Mouse (Mus musculus): ENCODE results near the gene 2010300C02Rik.
"Not testable (repeated sequence)": the region's sequence is repeated elsewhere in the genome, so short reads cannot be mapped to it uniquely, and the experiment has no call there.

Gene 2010300C02Rik

DNA sequence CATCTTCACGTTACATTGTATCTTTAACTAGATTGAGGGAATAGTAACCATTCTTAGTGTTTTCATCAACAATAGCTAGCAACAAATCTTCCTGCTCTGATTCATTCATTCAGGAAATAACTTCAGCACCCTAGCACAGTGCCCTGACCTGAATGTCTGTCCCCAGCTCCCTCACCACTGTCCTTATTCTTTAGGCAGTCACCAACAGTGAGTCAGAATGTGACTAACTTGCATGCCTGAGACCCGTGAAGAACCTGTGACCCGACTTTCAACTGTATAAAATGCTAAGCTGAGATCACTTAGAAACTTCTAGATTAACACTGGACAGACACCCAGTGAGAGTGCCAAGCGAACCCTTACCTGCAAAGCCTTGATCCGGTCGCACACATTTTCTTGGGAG, 88.4 kb downstream of the 2010300C02Rik start:
- in situ Hi-C loops (cut with MboI, MseI): loop anchor here (5.0 kb wide), 4 partner anchors 74 to 359 kb away; no protein-coding TSS in a partner anchor

DNA sequence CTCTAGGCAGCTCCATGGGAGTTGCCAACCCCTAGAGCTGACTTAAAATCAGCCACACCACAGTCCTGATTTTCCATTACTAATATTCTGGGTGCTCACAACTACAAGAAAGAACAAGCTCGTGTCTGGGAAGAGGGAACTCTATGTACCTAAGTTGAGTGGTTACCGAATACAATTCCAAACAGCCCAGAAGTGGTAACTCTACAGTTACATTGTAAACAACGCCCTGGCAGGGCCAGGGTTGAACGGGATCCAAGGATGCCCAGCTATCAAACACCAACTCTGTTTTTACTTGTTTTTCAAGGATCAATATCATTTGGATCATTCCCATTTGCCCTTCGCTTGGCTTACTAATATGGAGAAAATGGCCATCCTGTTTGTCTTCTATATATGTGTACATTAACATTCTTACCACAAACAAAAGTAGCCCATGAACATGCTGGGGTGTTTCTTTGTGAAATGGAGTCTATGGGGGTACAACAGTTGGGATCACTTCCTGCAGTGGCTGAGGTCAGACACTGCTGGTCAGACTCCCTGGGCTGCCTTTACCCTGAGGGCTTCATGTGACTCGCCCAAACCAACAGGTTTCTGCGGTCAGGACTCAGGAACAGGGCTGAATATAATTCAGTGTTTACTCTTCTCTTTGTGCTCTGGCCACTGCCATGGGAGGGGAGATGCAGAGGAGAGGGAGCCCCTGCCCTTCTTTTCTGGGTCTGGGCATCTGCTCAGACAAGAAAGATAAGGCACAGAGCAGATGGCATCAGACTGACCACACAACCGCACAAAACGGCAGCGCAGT, 89.3 kb downstream of the 2010300C02Rik start:
- in situ Hi-C loops (cut with MboI, MseI): loop anchor here (5.0 kb wide), 4 partner anchors 73 to 358 kb away; no protein-coding TSS in a partner anchor

DNA sequence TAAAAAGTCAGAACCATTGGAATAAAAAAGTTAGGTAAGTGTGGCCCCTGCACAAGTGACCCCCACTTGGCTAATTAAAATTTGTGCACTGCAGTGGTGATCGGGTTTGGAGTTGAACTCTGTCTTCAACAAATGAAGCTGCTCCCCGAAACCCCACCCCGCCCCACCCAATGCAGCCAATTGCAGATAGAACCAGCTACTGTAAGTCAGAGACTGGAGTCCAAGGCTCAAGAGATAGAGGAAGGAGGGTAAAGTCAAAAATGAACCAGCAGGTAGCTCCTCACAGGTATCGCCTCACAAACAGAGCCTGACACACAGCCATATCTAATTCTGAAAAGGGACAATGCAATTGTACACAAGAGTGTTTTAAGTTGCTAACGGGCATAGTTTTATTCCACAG, 90.0 kb downstream of the 2010300C02Rik start:
- in situ Hi-C loops (cut with MboI, MseI): loop anchor here (5.0 kb wide), 4 partner anchors 73 to 358 kb away; no protein-coding TSS in a partner anchor

GRCm38 (mm10) chr1:37628749-37629148, 91.1 kb downstream of the 2010300C02Rik start:
- in situ Hi-C loops (cut with MboI, MseI): no loop called here

DNA sequence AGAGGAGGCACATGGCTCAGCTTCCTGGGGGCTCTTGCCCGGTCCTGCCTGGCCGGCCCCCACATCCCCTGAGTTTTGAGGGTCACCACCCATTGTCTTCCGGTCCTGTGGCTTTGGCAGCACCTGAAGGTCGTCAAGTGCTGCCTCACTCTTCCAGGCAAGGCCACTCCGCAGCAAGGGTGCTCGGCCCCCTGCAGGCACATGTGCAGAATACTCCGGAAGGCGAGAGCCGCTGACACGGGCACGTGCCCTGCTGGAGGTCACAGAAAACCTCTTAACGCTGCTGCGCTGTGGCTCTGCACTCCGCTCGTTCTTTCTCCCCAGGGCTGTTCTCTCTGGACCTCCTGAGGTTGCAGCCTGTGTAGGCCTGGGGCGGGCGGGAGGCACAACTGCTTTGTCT, 95.7 kb downstream of the 2010300C02Rik start:
- in situ Hi-C loops (cut with MboI, MseI): no loop called here

DNA sequence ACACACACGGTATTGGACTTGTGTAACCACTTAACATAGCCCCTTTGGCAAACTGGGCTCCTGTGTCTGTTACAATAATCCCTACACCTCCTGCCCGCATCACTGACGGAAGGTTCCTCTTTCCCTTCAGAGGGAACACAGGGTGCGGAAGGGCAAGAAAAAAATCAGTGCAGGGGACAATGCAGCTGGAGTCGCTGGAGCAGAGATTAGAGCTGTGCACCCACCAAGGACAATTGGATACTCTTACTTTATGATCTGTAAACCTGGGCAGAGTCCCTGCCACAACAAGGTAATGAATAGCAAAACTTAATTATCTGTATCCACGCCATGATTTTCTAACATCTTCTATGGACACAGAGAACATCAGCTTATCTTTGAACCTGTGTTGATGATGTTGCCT, 97.8 kb downstream of the 2010300C02Rik start:
- in situ Hi-C loops (cut with MboI, MseI): no loop called here

DNA sequence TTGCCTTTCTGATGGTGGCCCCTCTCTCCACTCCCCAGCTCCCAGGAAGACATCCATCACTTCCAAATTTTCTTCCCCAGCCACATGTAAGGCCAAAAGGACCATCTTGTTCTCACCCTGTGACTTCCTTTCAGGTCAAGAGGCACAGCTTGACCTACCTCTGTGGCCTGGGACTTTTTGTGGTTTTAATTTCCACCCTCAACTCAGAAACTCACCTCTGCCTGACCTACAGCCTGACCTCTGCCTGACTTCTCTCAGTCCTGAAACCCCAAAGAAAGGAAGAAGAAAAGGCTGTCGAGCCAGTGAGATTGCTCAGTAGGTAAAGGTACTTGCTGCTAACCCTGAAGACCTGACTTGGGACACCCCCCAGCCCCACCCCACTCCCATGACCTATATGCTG, 100.3 kb downstream of the 2010300C02Rik start:
- in situ Hi-C loops (cut with MboI, MseI): no loop called here

- in situ Hi-C loops (cut with MboI, MseI): no loop called here
These were observed 102.8 kb downstream of the 2010300C02Rik start for GRCm38 (mm10) chr1:37617047-37617446.

DNA sequence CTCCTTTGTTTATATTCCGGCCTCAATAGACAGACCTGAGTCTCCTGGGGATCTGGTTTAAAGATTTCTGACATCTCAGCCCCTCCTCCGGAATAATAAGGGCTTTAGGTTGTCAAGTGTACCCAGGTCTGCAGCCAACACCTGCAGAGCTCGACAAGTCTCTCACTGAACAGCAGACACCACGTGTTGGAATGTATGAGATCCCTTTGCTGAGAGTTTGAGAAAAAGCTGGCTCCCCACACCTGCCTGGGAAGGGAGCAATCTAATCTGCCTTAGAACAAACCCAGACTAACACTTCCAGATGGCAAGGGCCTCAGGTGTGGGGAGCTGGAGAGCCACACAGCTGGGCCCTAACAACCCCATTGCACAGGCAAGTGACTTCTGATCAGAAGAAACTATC, 103.3 kb downstream of the 2010300C02Rik start:
- in situ Hi-C loops (cut with MboI, MseI): no loop called here

DNA sequence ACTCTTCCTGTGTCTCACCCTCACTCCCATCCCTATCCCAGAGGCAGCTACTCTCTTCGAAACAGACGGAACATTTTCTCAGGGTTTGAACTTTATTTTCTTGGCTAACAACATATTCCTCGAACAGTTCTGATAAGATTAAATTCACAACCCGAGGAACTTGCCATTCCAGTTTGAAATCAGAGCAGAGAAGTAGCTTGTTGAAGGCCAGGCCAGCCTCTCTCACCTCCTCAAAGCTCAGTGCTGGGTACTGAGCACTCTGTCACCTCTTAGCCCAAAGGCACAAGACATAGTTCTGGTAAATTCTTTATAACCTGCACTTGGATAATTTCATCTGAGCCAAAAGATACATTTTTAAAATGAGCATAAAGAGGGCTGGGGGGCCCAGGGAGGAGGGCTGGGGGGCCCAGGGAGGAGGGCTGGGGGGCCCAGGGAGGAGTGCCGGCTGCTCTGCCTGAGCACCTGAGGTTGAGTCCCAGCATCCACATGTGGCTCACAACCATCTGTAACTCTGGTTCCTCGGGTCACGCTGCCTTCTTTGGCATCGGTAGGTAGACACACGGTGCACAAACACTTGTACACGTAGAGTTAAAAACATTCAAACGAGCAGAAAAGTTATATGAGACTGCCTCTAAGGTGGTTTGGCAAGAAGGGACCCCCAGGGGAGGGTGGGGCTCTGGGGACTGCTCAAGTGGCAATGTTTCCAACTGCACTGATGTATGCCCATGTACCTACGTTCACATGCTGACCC, 104.4 kb downstream of the 2010300C02Rik start:
- in situ Hi-C loops (cut with MboI, MseI): no loop called here

DNA sequence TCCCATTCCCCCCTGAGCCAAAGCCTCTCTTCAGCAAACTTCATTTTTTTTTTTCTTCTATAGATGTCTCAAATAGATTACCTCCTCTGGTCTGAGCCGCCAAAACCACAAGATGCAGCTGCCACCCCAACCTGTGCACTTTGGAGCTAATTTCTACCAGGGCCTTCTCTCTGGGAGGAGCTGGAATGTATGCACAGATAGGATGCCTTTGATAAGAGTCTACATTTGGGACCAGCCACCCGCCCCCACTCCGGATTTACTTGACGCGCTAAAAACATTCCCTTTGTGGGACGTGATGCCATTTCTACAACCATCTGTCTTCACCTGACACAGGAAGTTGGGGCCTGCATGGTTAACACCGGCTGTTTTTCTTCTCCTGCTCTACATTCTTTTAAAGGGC, 105.0 kb downstream of the 2010300C02Rik start:
- in situ Hi-C loops (cut with MboI, MseI): no loop called here

- in situ Hi-C loops (cut with MboI, MseI): no loop called here
These were observed 105.8 kb downstream of the 2010300C02Rik start for GRCm38 (mm10) chr1:37614130-37614529.

DNA sequence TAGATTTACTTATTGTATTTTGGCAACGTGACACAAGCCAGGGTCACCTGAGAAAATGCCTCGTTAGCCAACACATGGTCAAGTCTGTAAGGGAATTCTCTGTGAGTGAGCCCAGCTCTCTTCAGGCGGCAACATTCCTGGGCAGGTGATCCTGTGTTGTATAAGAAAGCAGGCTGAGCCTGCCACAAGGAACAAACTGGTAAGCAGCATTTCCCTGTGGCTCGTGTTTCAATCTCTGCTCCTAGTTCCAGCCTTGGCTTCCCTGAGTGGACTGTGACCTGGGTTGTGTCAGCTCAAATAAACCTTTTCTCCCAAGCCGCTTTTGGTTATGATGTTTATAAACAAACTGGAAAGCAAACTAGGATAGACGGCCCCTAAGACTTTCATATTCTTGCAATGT, 108.9 kb downstream of the 2010300C02Rik start:
- in situ Hi-C loops (cut with MboI, MseI): no loop called here

DNA sequence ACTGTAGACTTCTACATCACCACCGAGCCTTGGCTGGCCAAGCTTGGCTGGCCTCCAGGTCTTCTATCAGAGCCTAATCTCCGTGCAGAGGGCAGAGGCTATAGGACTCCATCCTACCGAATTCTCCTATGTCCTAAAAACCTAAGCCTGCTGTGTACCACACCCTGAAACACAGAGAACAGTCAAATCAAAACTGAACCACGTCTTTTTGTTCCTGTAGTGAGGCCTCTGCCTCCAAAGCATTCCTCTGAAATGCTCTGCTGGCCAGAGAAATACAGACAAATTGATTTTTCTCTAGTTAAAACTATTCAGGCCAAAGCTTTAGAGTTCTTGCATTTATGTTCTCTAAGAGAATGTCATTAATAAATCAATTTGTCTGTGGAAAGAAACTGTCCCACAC, 109.6 kb downstream of the 2010300C02Rik start:
- in situ Hi-C loops (cut with MboI, MseI): no loop called here

DNA sequence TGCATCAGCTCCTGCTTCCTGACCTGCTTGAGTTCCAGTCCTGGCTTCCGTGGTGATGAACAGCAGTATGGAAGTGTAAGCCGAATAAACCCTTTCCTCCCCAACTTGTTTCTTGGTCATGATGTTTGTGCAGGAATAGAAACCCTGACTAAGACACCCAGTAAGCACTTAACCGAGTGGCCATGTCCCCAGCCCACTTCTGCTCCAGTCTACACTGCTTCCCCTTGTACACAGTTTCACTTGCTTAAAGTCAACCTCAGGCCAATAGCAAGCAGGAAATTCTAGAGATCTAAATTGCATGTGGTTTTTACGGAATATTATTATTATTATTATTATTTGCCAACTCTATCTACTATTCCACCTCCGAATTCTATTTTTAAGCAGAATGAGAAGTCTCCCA, 114.2 kb downstream of the 2010300C02Rik start:
- in situ Hi-C loops (cut with MboI, MseI): not testable (repeated sequence)

DNA sequence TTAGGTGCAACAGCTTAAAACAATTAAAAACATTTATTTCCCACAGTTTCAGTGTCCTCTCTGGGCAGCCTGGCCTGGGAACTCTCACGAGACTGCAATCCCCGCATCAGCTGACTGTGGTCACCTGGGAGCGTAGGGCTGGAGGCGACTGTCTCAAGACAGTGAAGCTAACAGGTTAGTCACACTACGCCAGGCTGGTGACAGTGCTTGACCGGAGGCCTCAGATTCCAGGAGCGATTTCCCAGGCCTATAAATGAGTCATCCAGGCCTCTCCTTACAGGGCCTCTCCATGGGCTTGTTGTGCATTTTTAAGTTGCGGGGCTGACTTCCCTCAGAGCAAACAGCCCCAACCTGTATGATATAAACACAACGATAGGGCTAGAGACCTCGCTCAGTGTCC, 116.7 kb downstream of the 2010300C02Rik start:
- in situ Hi-C loops (cut with MboI, MseI): loop anchor here in 1 of 2 experiments (5.0 kb wide), 2 partner anchors 1744 to 1859 kb away; no protein-coding TSS in a partner anchor

DNA sequence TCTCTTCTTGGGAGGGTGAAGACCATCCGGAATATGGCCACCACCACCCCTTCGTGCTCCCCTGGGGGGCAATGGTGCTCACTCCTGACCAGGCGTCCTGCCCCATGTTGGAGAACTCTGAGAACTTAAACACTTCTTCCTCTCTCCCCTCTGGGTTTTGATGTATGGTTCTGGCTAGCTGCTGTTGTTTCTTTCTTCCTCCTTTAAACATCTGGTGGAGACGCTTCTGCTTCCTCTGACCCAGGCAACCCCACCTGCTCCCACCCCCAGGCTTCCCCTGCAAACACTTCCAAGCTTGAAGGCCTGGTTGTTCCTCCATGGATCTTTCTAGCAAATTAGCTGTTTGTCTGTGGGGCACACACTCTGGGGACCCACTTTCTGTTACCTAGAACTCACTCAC, 117.6 kb downstream of the 2010300C02Rik start:
- in situ Hi-C loops (cut with MboI, MseI): loop anchor here in 1 of 2 experiments (5.0 kb wide), 2 partner anchors 1745 to 1860 kb away; no protein-coding TSS in a partner anchor

- in situ Hi-C loops (cut with MboI, MseI): loop anchor here in 1 of 2 experiments (5.0 kb wide), 2 partner anchors 1746 to 1861 kb away; no protein-coding TSS in a partner anchor
These were observed 118.4 kb downstream of the 2010300C02Rik start for GRCm38 (mm10) chr1:37601461-37601860.

- in situ Hi-C loops (cut with MboI, MseI): loop anchor here in 1 of 2 experiments (5.0 kb wide), 2 partner anchors 1747 to 1862 kb away; no protein-coding TSS in a partner anchor
These were observed 119.2 kb downstream of the 2010300C02Rik start for GRCm38 (mm10) chr1:37600640-37601175.

- in situ Hi-C loops (cut with MboI, MseI): no loop called here
These were observed 120.9 kb downstream of the 2010300C02Rik start for GRCm38 (mm10) chr1:37598986-37599385.

DNA sequence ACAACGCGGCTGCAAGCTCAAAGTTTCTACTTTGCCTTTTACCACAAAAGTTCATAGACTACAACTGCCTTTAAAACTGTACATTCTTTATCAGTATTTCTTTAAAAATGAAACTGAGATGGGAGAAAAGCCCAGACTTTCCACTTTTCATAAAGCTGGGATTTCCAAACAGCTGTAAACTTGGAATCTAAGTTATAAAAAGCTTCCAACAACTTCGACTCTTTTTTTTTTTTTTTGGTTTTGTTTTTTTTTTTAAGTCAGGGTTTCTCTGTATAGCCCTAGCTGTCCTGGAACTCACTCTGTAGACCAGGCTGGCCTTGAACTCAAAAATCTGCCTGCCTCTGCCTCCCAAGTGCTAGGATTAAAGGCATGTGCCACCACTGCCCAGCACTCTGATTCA, 125.1 kb downstream of the 2010300C02Rik start:
- in situ Hi-C loops (cut with MboI, MseI): not testable (repeated sequence)

Data from T-helper 17 cell (primary cell).